Mouse (Mus musculus) midbrain, embryonic 15.5 days (tissue): Measurements from ENCODE around the gene Etl4. TPM values are rescaled to one million over a fixed set of nuclear protein-coding genes. Genes with fewer than 3 reads are reported as not detected.

ENCODE experiments used
- ATAC-seq: fragments of 200-750 bp; cut with Nextera tagmentation; replicated peaks from 2 replicates; pipeline ENCODE4 v1.8.0; 2017; ENCODE audit warnings: moderate TSS enrichment
- H3K27ac ChIP-seq: fragments of 300-500 bp; sonication (generic); 2 replicates; pipeline ENCODE4 v1.5.1; 2015; ENCODE audit warnings: mild to moderate bottlenecking, inconsistent platforms
- H3K27me3 ChIP-seq: fragments of 300-500 bp; sonication (generic); replicated peaks from 2 replicates; pipeline ENCODE4 v1.6.1; 2015; ENCODE audit warnings: inconsistent platforms
- H3K36me3 ChIP-seq: fragments of 300-500 bp; sonication (generic); replicated peaks from 2 replicates; pipeline ENCODE4 v1.6.1; 2015; ENCODE audit warnings: inconsistent platforms
- H3K4me1 ChIP-seq: fragments of 300-500 bp; sonication (generic); 2 replicates; pipeline ENCODE4 v1.6.1; 2015; ENCODE audit warnings: inconsistent platforms
- H3K4me2 ChIP-seq: fragments of 300-500 bp; sonication (generic); 2 replicates; pipeline ENCODE4 v1.6.1; 2015; ENCODE audit warnings: inconsistent platforms, mild to moderate bottlenecking, moderate library complexity
- H3K4me3 ChIP-seq: fragments of 300-500 bp; sonication (generic); 2 replicates; pipeline ENCODE4 v1.5.1; 2015; ENCODE audit warnings: mild to moderate bottlenecking, inconsistent platforms
- H3K9ac ChIP-seq: fragments of 300-500 bp; sonication (generic); 2 replicates; pipeline ENCODE4 v1.6.1; 2015; ENCODE audit warnings: mild to moderate bottlenecking, inconsistent platforms
- H3K9me3 ChIP-seq: fragments of 300-500 bp; sonication (generic); 2 replicates; pipeline ENCODE4 v1.6.1; 2016; ENCODE audit warnings: inconsistent platforms
- WGBS: fragments of 180-500 bp; shearing (Covaris S2); methylation state at CpG from one replicate; pipeline ENCODE4 v1.1.7; 2015; ENCODE audit warnings: mixed read lengths; 5-methylcytosine and 5-hydroxymethylcytosine counted together
- polyA plus RNA-seq: library from polyadenylated mRNA; unstranded; fragments of >200 nt; fragmentation: Nextera tagmentation; extraction: Ambion mirVana; gene quantifications from 2 replicates; pipeline ENCODE4 v1.2.1, GENCODE M21; 2015

The Etl4 gene
- polyA plus RNA-seq, 1 experiment from 2014 or later = 3.1 TPM

- H3K4me1 ChIP-seq = peaks cover 26% of the 10 kb centered on the region
- no peaks in the 10 kb centered on the region for H3K9me3 ChIP-seq
- no peaks in the 10 kb centered on the region for H3K36me3 ChIP-seq
- no peak overlapping the region for H3K9ac ChIP-seq
- H3K4me3 ChIP-seq = no peak overlapping the region
- H3K27ac ChIP-seq = no peak overlapping the region
- H3K27me3 ChIP-seq = no peaks in the 10 kb centered on the region
- ATAC-seq = no peak
- no peak overlapping the region for H3K4me2 ChIP-seq
- 48% methylated on average over 2 of the region's 2 CpGs for WGBS
Observed at GRCm38 (mm10) chr2:20545624-20546023, 636.0 kb downstream of the Etl4 start.

- H3K4me1 ChIP-seq = peaks cover 26% of the 10 kb centered on the region
- H3K27ac ChIP-seq = peak overlapping the region; percentile 16; the same call in 1 of the 2 replicates
- peak overlapping the region; percentile 42 for H3K4me2 ChIP-seq
- WGBS = 12% methylated on average over 11 of the region's 11 CpGs
- H3K9ac ChIP-seq = no peak overlapping the region
- H3K4me3 ChIP-seq = 0 out of 2 replicates have a peak overlapping the region, but pooled peaks have one; percentile 18
- ATAC-seq = peak; percentile 83
- H3K9me3 ChIP-seq = no peaks in the 10 kb centered on the region
- H3K27me3 ChIP-seq = no peaks in the 10 kb centered on the region
- H3K36me3 ChIP-seq = no peaks in the 10 kb centered on the region
Observed at GRCm38 (mm10) chr2:20546496-20547348, 637.1 kb downstream of the Etl4 start.

- Histone ChIP-seq H3K4me1 (peaks cover 26% of the 10 kb centered on the region), H3K27ac (no peak overlapping the region), H3K27me3 (no peaks in the 10 kb centered on the region), H3K9me3 (no peaks in the 10 kb centered on the region), H3K36me3 (no peaks in the 10 kb centered on the region), H3K4me2 (peak overlapping the region; percentile 42), H3K9ac (no peak overlapping the region), H3K4me3 (peak overlapping the region; percentile 18)
- WGBS = 7% methylated on average over 5 of the region's 5 CpGs
- peak; percentile 56 for ATAC-seq
Observed at GRCm38 (mm10) chr2:20547349-20547677, 637.7 kb downstream of the Etl4 start.

- Histone ChIP-seq H3K27ac (no peak overlapping the region), H3K4me3 (peak overlapping the region; percentile 18), H3K4me2 (peak overlapping the region; percentile 42), H3K4me1 (peaks cover 26% of the 10 kb centered on the region), H3K36me3 (no peaks in the 10 kb centered on the region), H3K27me3 (no peaks in the 10 kb centered on the region), H3K9me3 (no peaks in the 10 kb centered on the region), H3K9ac (no peak overlapping the region)
- peak; percentile 56 for ATAC-seq
- 10% methylated on average over 18 of the region's 18 CpGs for WGBS
Observed at GRCm38 (mm10) chr2:20547686-20548624, 638.4 kb downstream of the Etl4 start.

- no peaks in the 10 kb centered on the region for H3K9me3 ChIP-seq
- H3K4me2 ChIP-seq = no peak overlapping the region
- H3K27ac ChIP-seq = no peak overlapping the region
- H3K4me3 ChIP-seq = no peak overlapping the region
- H3K27me3 ChIP-seq = no peaks in the 10 kb centered on the region
- no peak overlapping the region for H3K9ac ChIP-seq
- ATAC-seq = no peak
- peaks cover 26% of the 10 kb centered on the region for H3K4me1 ChIP-seq
- 19% methylated on average over 5 of the region's 5 CpGs for WGBS
- no peaks in the 10 kb centered on the region for H3K36me3 ChIP-seq
Observed at GRCm38 (mm10) chr2:20549065-20549464, 639.5 kb downstream of the Etl4 start.

GRCm38 (mm10) chr2:20549996-20550395 lies 640.4 kb downstream of the Etl4 start:
- WGBS = 43% methylated on average over 1 of the region's 1 CpGs
- no peak for ATAC-seq
- no peak overlapping the region for H3K4me2 ChIP-seq
- H3K27ac ChIP-seq = no peak overlapping the region
- peaks cover 26% of the 10 kb centered on the region for H3K4me1 ChIP-seq
- no peaks in the 10 kb centered on the region for H3K36me3 ChIP-seq
- no peaks in the 10 kb centered on the region for H3K27me3 ChIP-seq
- H3K4me3 ChIP-seq = no peak overlapping the region
- H3K9ac ChIP-seq = no peak overlapping the region
- H3K9me3 ChIP-seq = no peaks in the 10 kb centered on the region

- no peak overlapping the region for H3K27ac ChIP-seq
- H3K36me3 ChIP-seq = no peaks in the 10 kb centered on the region
- no peak overlapping the region for H3K4me3 ChIP-seq
- WGBS = 70% methylated on average over 3 of the region's 3 CpGs
- no peak overlapping the region for H3K4me2 ChIP-seq
- no peak overlapping the region for H3K9ac ChIP-seq
- no peaks in the 10 kb centered on the region for H3K9me3 ChIP-seq
- no peak for ATAC-seq
- no peaks in the 10 kb centered on the region for H3K27me3 ChIP-seq
- no peaks in the 10 kb centered on the region for H3K4me1 ChIP-seq
Observed at GRCm38 (mm10) chr2:20555706-20556105, 646.1 kb downstream of the Etl4 start.

GRCm38 (mm10) chr2:20559083-20559482 lies 649.5 kb downstream of the Etl4 start:
- H3K4me2 ChIP-seq = no peak overlapping the region
- no peaks in the 10 kb centered on the region for H3K27me3 ChIP-seq
- no peak overlapping the region for H3K27ac ChIP-seq
- H3K9ac ChIP-seq = no peak overlapping the region
- WGBS = 94% methylated on average over 5 of the region's 5 CpGs
- no peaks in the 10 kb centered on the region for H3K4me1 ChIP-seq
- H3K4me3 ChIP-seq = no peak overlapping the region
- no peaks in the 10 kb centered on the region for H3K36me3 ChIP-seq
- H3K9me3 ChIP-seq = no peaks in the 10 kb centered on the region
- ATAC-seq = no peak

GRCm38 (mm10) chr2:20559723-20560122 lies 650.1 kb downstream of the Etl4 start:
- Histone ChIP-seq H3K27ac (no peak overlapping the region), H3K4me1 (no peaks in the 10 kb centered on the region), H3K9ac (no peak overlapping the region), H3K4me3 (no peak overlapping the region), H3K36me3 (no peaks in the 10 kb centered on the region), H3K27me3 (no peaks in the 10 kb centered on the region), H3K4me2 (no peak overlapping the region), H3K9me3 (no peaks in the 10 kb centered on the region)
- 73% methylated on average over 2 of the region's 2 CpGs for WGBS
- no peak for ATAC-seq

- no peak overlapping the region for H3K27ac ChIP-seq
- WGBS = 94% methylated on average over 9 of the region's 9 CpGs
- H3K27me3 ChIP-seq = no peaks in the 10 kb centered on the region
- no peak overlapping the region for H3K4me2 ChIP-seq
- H3K9ac ChIP-seq = no peak overlapping the region
- H3K4me1 ChIP-seq = no peaks in the 10 kb centered on the region
- ATAC-seq = no peak
- H3K9me3 ChIP-seq = no peaks in the 10 kb centered on the region
- H3K36me3 ChIP-seq = no peaks in the 10 kb centered on the region
- H3K4me3 ChIP-seq = no peak overlapping the region
Observed at GRCm38 (mm10) chr2:20560581-20560980, 651.0 kb downstream of the Etl4 start.

- WGBS = 42% methylated on average over 6 of the region's 6 CpGs
- ATAC-seq = no peak
- no peak overlapping the region for H3K9ac ChIP-seq
- H3K27ac ChIP-seq = no peak overlapping the region
- no peaks in the 10 kb centered on the region for H3K9me3 ChIP-seq
- H3K4me2 ChIP-seq = no peak overlapping the region
- H3K27me3 ChIP-seq = no peaks in the 10 kb centered on the region
- H3K36me3 ChIP-seq = no peaks in the 10 kb centered on the region
- no peaks in the 10 kb centered on the region for H3K4me1 ChIP-seq
- H3K4me3 ChIP-seq = no peak overlapping the region
Observed at GRCm38 (mm10) chr2:20563036-20563435, 653.5 kb downstream of the Etl4 start.

- ATAC-seq = no peak
Observed at GRCm38 (mm10) chr2:20568456-20568855, 658.9 kb downstream of the Etl4 start.

More at GRCm38 (mm10) chr2:20568456-20568855, 658.9 kb downstream of the Etl4 start:
- WGBS = 86% methylated on average over 1 of the region's 1 CpGs
- H3K27ac ChIP-seq = no peak overlapping the region
- no peak overlapping the region for H3K9ac ChIP-seq
- H3K36me3 ChIP-seq = no peaks in the 10 kb centered on the region
- no peaks in the 10 kb centered on the region for H3K27me3 ChIP-seq
- no peak overlapping the region for H3K4me2 ChIP-seq
- H3K9me3 ChIP-seq = no peaks in the 10 kb centered on the region
- H3K4me1 ChIP-seq = no peaks in the 10 kb centered on the region
- H3K4me3 ChIP-seq = no peak overlapping the region
